10 mouse cellular contexts compared by ENCODE assay signal in genomic region chr4:99445755-99446128, GRCm38 (mm10).
DNase-seq lines count a peak whose midpoint lies in the region; ATAC-seq and TF ChIP-seq lines count a peak whose summit lies in the region.
"Had no signal": no experiment of that assay in that cellular context is flagged by ENCODE, and none has a peak within 500 bp of the region (broad histone marks: within the 10 kb centered on the region; RNA-seq: fewer than 3 reads in every experiment).

No protein-coding gene starts in this region.

- H3K27ac ChIP-seq in hindbrain, embryonic 10.5 days, result no peak overlapping the region
- no peak overlapping the region for H3K27ac ChIP-seq in hindbrain, embryonic 11.5 days (ENCODE audit: low read depth, low read length)
- no peak overlapping the region for H3K27ac ChIP-seq in embryonic facial prominence, embryonic 13.5 days
- 0 out of 2 replicates have a peak overlapping the region, but pooled peaks have one; percentile 25 for H3K27ac ChIP-seq in hindbrain, embryonic 16.5 days (ENCODE audit: low read depth, low read length)
- H3K27ac ChIP-seq in midbrain, postnatal 0 days (ENCODE audit: low read depth, low read length), result no peak overlapping the region

- 80% methylated on average over 9 of the region's 9 CpGs for WGBS in hindbrain, embryonic 10.5 days
- WGBS in hindbrain, embryonic 11.5 days, result 70% methylated on average over 9 of the region's 9 CpGs
- WGBS in embryonic facial prominence, embryonic 13.5 days, result 76% methylated on average over 9 of the region's 9 CpGs
- WGBS in hindbrain, embryonic 16.5 days, result 57% methylated on average over 9 of the region's 9 CpGs
- WGBS in midbrain, postnatal 0 days, result 66% methylated on average over 9 of the region's 9 CpGs

- ATAC-seq in hindbrain, embryonic 11.5 days (ENCODE audit: low FRiP score), result no peak
- no peak for ATAC-seq in embryonic facial prominence, embryonic 13.5 days (ENCODE audit: insufficient number of reproducible peaks, insufficient read depth, low FRiP score, low TSS enrichment, low read depth)
- ATAC-seq in hindbrain, embryonic 16.5 days, result peak; percentile 68
- 0 out of 2 replicates have a peak, but pooled peaks have one; percentile 27 for ATAC-seq in midbrain, postnatal 0 days (ENCODE audit: low FRiP score)

- no peaks in the 10 kb centered on the region for H3K4me1 ChIP-seq in hindbrain, embryonic 10.5 days (replicated peaks)
- no peaks in the 10 kb centered on the region for H3K4me1 ChIP-seq in hindbrain, embryonic 11.5 days (replicated peaks; ENCODE audit: control insufficient read depth, insufficient read depth, low read length)
- no peaks in the 10 kb centered on the region for H3K4me1 ChIP-seq in embryonic facial prominence, embryonic 13.5 days
- H3K4me1 ChIP-seq in hindbrain, embryonic 16.5 days (ENCODE audit: control insufficient read depth, insufficient read depth, low read depth, low read length), result no peaks in the 10 kb centered on the region; the same call in 1 of the 2 replicates
- no peaks in the 10 kb centered on the region for H3K4me1 ChIP-seq in midbrain, postnatal 0 days (ENCODE audit: insufficient read depth, low read length)

- H3K27me3 ChIP-seq in hindbrain, embryonic 10.5 days (ENCODE audit: insufficient read depth, poor library complexity, severe bottlenecking), result peaks cover 24% of the 10 kb centered on the region
- H3K27me3 ChIP-seq in hindbrain, embryonic 11.5 days (ENCODE audit: control insufficient read depth, insufficient read depth, low read length), result peaks cover 6% of the 10 kb centered on the region; the same call in 1 of the 2 replicates
- peaks cover 4% of the 10 kb centered on the region; the same call in 1 of the 2 replicates for H3K27me3 ChIP-seq in embryonic facial prominence, embryonic 13.5 days
- no peaks in the 10 kb centered on the region for H3K27me3 ChIP-seq in hindbrain, embryonic 16.5 days (replicated peaks; ENCODE audit: control insufficient read depth, insufficient read depth, low read length)
- H3K27me3 ChIP-seq in midbrain, postnatal 0 days (ENCODE audit: insufficient read depth, low read length), result no peaks in the 10 kb centered on the region

- no peaks in the 10 kb centered on the region for H3K9me3 ChIP-seq in hindbrain, embryonic 10.5 days
- no peaks in the 10 kb centered on the region for H3K9me3 ChIP-seq in hindbrain, embryonic 11.5 days (ENCODE audit: control insufficient read depth, low read length)
- H3K9me3 ChIP-seq in embryonic facial prominence, embryonic 13.5 days, result no peaks in the 10 kb centered on the region
- no peaks in the 10 kb centered on the region for H3K9me3 ChIP-seq in hindbrain, embryonic 16.5 days (ENCODE audit: control insufficient read depth, low read length)
- no peaks in the 10 kb centered on the region for H3K9me3 ChIP-seq in midbrain, postnatal 0 days (ENCODE audit: low read length)

- TF ChIP-seq CTCF in midbrain, postnatal 0 days (IDR thresholded peaks at IDR 0.05), result no peak

- no peaks in the 10 kb centered on the region for H3K36me3 ChIP-seq in hindbrain, embryonic 10.5 days
- no peaks in the 10 kb centered on the region for H3K36me3 ChIP-seq in hindbrain, embryonic 11.5 days (ENCODE audit: control insufficient read depth, insufficient read depth, low read length)
- no peaks in the 10 kb centered on the region for H3K36me3 ChIP-seq in embryonic facial prominence, embryonic 13.5 days
- H3K36me3 ChIP-seq in hindbrain, embryonic 16.5 days (ENCODE audit: control insufficient read depth, insufficient read depth, low read length), result no peaks in the 10 kb centered on the region
- no peaks in the 10 kb centered on the region for H3K36me3 ChIP-seq in midbrain, postnatal 0 days (ENCODE audit: insufficient read depth, low read length)

- peak overlapping the region; percentile 37 for H3K4me3 ChIP-seq in hindbrain, embryonic 10.5 days
- no peak overlapping the region for H3K4me3 ChIP-seq in hindbrain, embryonic 11.5 days (ENCODE audit: low read depth, low read length)
- H3K4me3 ChIP-seq in embryonic facial prominence, embryonic 13.5 days, result peak overlapping the region; percentile 27; the same call in 1 of the 2 replicates
- peak overlapping the region; percentile 43 for H3K4me3 ChIP-seq in hindbrain, embryonic 16.5 days (ENCODE audit: low read length)
- peak overlapping the region; percentile 20; the same call in 1 of the 2 replicates for H3K4me3 ChIP-seq in midbrain, postnatal 0 days (ENCODE audit: low read depth, low read length)
- H3K4me3 ChIP-seq: myocyte had no signal

- DNase-seq in hindbrain, embryonic 10.5 days (ENCODE audit: low spot score), result no peak
- DNase-seq in hindbrain, embryonic 11.5 days (ENCODE audit: low spot score), result no peak
- no peak for DNase-seq in midbrain, postnatal 0 days (ENCODE audit: low spot score)
- no peak for DNase-seq in left cerebral cortex, adult 9 months (ENCODE audit: low spot score in 2 of 2)
- DNase-seq in right cerebral cortex, postnatal 36 days (ENCODE audit: low spot score in 2 of 2), result no peak
- DNase-seq in embryo, embryonic 10.5 days (ENCODE audit: low spot score), result no peak
- DNase-seq: adrenal gland, postnatal 10 days had no signal

- no peak overlapping the region for H3K4me2 ChIP-seq in hindbrain, embryonic 11.5 days (replicated peaks; ENCODE audit: low read depth, low read length)
- peak overlapping the region; percentile 57 for H3K4me2 ChIP-seq in embryonic facial prominence, embryonic 13.5 days
- peak overlapping the region; percentile 67 for H3K4me2 ChIP-seq in hindbrain, embryonic 16.5 days (ENCODE audit: low read length)
- peak overlapping the region; percentile 42 for H3K4me2 ChIP-seq in midbrain, postnatal 0 days (ENCODE audit: low read depth, low read length, poor library complexity, severe bottlenecking)

- H3K9ac ChIP-seq in hindbrain, embryonic 11.5 days (ENCODE audit: low read depth, low read length), result no peak overlapping the region
- H3K9ac ChIP-seq in embryonic facial prominence, embryonic 13.5 days, result no peak overlapping the region
- no peak overlapping the region; the same call in 1 of the 2 replicates for H3K9ac ChIP-seq in hindbrain, embryonic 16.5 days (ENCODE audit: low read depth, low read length)
- H3K9ac ChIP-seq in midbrain, postnatal 0 days (replicated peaks; ENCODE audit: low read length, poor library complexity, severe bottlenecking), result peak overlapping the region; percentile 25; the same call in 1 of the 2 replicates

Comparison
In these comparisons a context has a peak if more than half of its experiments do, and no peak if none do; other contexts are left out.
1. ATAC-seq: peak in hindbrain, embryonic 16.5 days (single experiment) and midbrain, postnatal 0 days (single experiment); none in hindbrain, embryonic 11.5 days (single experiment) and embryonic facial prominence, embryonic 13.5 days (single experiment).